Mouse (Mus musculus): Measurements from ENCODE around the gene Ccdc162.

- TF ChIP-seq CTCF (IDR thresholded peaks at IDR 0.05; ENCODE audit: low read depth): no peak
- no peak for TF ChIP-seq EP300 (optimal IDR thresholded peaks at IDR 0.05)
These were observed 174.4 kb downstream of the Ccdc162 start for GRCm38 (mm10) chr10:41542057-41542456.

Measured in stomach, postnatal 0 days (tissue).